Mouse (Mus musculus) ZHBTc4 (cell line): Measurements from ENCODE around the gene Bckdha.

Source experiments
- DNase-seq: peaks from one replicate; pipeline ENCODE4 v3.0.0-alpha.2; 2011; ENCODE audit warnings: low read depth, low spot score

Bckdha gene

DNA sequence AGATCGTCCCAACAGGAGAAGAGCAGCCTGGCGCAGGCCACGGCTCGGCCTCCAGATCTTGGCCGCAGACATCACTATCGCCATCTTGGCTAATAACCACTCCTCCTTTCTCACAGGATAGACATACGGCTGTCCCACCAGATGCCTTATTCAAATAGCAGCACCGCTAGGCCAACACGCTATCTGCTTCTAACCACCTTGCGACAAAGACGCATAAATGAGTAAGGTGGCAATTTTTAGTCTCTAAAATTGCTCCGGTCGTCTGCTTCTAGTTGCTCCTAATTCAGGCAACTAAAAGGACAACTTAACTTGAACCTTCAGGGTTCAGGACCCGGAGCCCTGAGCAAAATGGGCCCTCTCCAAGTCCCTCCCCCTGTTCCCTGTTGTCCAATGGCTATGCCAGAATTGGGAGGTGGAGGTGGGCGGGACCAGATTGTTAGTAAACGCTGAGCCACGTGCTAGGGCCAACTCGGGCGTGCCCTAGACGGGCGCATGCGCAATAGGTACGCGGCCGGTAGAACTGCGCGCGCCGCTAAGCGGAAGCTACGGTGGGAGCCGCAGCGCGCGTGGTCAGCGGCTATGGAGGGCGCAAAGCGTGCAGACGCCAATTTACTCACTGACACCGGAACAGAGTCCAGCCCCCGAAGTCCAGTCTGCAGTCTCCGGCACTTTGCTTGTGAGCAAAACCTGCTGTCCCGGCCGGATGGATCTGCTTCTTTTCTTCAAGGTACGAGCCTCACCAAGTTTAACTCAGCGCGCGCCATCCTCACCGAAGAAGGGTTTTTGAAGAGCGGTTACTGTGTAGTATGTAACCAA lies at the start of gene Bckdha, which contains the start of gene Exosc5:
Gene Bckdha, minus strand, starts transcription at position 325 of the 816 bp plus-strand sequence.
Gene Exosc5, plus strand, starts transcription at position 508 of the 816 bp plus-strand sequence.
- DNase-seq = peak; percentile 100

- DNase-seq = peak; percentile 46
Observed at GRCm38 (mm10) chr7:25707581-25708292, 49.0 kb upstream of the Bckdha start.

DNA sequence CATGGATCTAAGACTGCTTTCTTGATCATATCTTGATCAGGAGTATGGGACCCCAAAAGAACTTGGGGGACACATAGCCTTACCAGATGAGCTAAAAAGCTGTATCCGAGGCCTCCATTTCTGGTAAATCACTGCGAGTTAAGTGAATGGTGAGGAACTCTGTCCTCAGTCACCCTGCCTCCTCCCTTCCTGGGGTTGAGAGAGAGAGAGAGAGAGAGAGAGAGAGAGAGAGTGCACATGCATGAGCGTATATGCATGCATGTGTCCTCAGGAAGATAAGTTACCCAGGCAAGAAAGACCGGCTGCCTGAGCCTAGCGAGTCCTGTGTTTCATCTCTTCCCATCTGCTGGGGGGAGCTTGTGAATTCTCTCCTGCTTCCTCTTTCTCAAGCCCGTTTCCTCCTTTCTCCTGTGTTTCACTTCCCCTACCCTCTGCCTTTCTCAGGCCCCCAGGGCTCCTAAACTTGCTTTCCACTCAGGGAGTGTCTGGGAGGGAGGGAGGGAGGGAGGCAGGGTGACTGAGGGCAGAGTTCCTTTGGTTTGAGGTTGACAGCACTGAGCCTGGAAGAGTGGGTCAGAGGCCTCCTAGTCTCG lies 47.9 kb upstream of the Bckdha start:
- no peak for DNase-seq

GRCm38 (mm10) chr7:25705801-25706251 lies 47.0 kb upstream of the Bckdha start:
- peak; percentile 39 for DNase-seq

DNA sequence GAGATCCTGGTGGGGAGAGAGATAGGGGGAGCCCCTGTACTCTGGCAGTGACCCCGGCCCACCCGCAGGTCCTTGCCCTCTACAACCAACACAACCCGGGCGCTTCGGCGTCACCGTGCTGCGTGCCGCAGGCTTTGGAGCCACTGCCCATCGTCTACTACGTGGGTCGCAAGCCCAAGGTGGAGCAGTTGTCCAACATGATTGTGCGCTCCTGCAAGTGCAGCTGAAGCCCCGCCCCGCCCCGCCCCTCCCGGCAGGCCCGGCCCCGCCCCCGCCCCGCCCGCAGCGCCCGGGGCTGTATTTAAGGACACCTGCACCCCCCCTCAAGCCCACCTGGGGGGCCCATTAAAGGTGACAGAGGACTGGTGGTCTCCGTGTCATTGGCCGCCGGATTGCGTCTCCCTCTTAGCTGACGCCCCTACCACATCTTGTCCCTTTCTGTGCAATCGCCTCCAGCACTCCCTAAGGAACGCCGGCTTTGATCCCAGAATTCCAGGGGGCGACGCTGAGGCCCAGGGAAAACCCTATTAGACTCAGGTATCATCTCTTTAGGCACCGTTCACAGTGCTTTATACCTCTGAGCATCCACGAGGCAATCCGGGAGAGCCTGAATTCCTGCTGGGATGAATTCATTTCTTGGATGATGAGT lies 46.1 kb upstream of the Bckdha start:
- DNase-seq = peak; percentile 59

- no peak for DNase-seq
Observed at GRCm38 (mm10) chr7:25703793-25704494, 45.2 kb upstream of the Bckdha start.

DNA sequence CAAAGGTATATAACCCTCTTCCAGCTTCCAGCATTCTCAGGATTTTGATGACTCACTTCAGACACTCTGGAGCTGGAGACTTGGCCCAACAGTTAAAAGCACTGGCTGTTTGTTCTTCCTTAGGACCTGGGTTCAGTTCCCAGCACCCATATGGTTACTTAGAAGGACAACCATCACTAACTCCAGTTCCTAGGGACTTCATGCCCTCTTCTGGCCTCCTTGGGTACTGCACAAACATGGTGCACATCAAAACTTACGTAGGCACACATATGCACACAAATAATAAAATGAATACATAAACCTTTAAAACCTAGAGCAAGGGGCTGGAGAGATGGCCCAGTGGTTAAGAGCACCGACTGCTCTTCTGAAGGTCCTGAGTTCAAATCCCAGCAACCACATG lies 43.6 kb upstream of the Bckdha start:
- DNase-seq = peak; percentile 58

- DNase-seq = peak; percentile 83
Observed at GRCm38 (mm10) chr7:25700732-25701131, 42.0 kb upstream of the Bckdha start.

- peak; percentile 95 for DNase-seq
Observed at GRCm38 (mm10) chr7:25699851-25700250, 41.1 kb upstream of the Bckdha start.

DNA sequence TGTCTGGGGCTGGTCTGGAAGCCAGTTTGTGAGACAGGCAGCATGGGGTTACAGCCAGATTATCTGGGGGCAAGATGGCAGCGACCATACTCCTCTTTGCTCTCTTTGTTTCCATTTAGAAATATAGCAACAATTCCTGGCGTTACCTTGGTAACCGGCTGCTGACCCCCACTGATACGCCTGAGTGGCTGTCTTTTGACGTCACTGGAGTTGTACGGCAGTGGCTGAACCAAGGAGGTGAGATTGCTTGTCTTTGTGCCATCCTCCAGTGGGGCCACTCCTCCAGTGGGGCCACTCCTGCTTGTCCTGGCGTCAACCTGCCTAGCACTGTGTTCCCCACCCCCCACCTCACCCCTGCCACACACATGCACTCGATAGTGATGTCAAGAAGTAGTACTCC lies 35.3 kb upstream of the Bckdha start:
- no peak for DNase-seq

DNA sequence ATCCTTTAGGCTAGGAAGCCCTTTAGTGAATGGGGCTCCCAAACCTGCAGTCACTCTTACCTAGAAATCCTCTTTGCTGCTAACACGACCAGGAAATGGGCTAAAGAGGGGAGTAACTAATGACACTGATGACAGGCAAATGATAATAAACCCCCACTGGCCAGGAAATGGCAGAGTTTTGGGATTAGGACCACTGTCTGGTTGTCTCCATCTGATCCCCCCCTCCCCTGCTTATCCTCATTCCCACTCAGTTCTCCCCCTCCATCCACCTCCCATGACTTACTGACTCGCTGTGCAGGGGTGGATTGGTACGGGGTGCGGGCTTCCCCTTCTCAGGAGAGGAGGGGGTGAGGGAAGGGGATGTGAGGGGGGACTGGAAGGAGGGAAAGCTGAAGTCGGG lies 31.3 kb upstream of the Bckdha start:
- no peak for DNase-seq

- DNase-seq = no peak
Observed at GRCm38 (mm10) chr7:25689603-25690021, 30.8 kb upstream of the Bckdha start.

DNA sequence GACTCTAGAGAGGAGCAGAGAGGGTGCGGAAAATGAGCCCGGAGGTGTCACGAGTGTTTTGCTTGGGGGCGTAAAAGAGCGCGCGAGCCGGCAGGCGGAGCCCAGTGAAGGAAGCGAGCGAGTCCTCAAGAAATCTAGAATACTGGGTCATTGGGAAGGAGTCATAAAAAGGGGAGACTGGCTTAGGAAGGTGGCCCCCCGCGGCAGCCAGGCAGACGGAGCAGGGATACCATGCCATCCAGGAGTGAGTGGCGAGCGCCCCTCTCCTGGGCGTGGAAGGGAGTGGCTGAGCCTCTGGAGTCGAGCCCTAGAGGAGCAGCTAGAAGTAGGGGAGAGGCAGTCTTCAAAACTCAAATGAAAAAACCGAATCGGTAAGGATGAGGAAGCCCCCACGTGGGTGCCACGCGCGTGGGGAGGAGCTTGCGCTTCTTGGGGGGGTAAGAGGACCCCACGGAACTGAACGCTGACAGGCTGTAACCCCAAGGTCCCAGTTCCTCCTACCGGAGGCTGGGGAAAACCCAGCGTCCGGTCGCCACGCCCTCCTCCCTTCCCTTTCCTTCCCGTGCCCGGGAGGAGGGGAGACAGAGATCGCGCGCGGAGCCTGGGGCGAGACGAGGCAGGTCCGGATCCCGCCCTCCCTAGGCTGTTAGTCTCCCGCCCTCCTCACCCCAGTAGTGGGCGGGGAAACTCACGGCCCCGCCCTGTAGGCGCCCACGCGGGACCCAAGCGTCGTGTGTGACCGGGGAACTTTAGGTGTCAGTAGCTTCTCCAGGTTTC lies 30.2 kb upstream of the Bckdha start:
- DNase-seq = peak; percentile 91

DNA sequence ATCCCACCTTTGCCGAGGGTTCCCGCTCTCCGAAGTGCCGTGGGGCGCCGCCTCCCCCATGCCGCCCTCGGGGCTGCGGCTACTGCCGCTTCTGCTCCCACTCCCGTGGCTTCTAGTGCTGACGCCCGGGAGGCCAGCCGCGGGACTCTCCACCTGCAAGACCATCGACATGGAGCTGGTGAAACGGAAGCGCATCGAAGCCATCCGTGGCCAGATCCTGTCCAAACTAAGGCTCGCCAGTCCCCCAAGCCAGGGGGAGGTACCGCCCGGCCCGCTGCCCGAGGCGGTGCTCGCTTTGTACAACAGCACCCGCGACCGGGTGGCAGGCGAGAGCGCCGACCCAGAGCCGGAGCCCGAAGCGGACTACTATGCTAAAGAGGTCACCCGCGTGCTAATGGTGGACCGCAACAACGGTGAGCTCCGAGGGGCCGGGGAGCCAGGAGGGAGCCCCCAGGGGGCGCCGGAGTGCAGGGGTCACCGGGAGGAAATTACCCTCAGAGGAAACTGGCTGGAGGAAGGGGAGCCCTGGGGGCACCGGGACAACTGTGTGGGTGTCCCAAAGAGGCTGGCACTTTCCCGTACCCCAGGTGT lies 29.1 kb upstream of the Bckdha start:
- peak; percentile 43 for DNase-seq

DNA sequence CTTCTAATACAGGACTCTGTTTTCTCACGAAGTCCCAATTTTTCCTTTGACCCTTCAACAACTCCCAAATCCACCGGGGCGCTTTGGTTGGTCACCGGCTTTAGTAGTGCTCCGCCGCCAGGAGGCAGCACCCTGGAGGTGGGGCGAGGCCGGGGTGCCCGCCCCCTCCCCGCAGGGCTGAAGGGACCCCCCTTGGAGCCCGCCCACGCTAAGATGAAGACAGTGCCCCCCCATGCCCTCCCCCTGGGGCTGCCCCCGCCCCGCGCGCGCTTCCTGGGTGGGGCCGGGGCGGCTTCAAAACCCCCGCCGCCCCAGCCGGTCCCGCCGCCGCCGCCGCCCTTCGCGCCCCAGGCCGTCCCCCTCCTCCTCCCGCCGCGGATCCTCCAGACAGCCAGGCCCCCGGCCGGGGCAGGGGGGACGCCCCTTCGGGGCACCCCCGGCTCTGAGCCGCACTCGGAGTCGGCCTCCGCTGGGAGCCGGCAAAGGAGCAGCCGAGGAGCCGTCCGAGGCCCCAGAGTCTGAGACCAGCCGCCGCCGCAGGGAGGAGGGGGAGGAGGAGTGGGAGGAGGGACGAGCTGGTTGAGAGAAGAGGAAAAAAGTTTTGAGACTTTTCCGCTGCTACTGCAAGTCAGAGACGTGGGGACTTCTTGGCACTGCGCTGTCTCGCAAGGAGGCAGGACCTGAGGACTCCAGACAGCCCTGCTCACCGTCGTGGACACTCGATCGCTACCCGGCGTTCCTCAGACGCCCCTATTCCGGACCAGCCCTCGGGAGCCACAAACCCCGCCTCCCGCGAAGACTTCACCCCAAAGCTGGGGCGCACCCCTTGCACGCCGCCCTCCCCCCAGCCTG lies 28.1 kb upstream of the Bckdha start, which contains the start of gene Tgfb1:
Gene Tgfb1, plus strand, starts transcription at position 323 of the 852 bp plus-strand sequence.
- DNase-seq = peak; percentile 85

GRCm38 (mm10) chr7:25685926-25686470 lies 27.2 kb upstream of the Bckdha start:
- DNase-seq = no peak

GRCm38 (mm10) chr7:25684659-25685058 lies 25.9 kb upstream of the Bckdha start:
- DNase-seq = no peak

GRCm38 (mm10) chr7:25683474-25684180 lies 24.8 kb upstream of the Bckdha start:
- DNase-seq = no peak
